Mouse (Mus musculus) CH12.LX (cell line): ENCODE measurements around the gene Ganc. TPM values are rescaled to one million over a fixed set of nuclear protein-coding genes. Genes with fewer than 3 reads are reported as not detected.

Experiments
- DNase-seq: peaks from one replicate; pipeline ENCODE4 v3.0.0-alpha.2; 2013; ENCODE audit errors: extremely low read depth
- H3K27ac ChIP-seq: 2 replicates; pipeline ENCODE4 v1.5.1; 2012; ENCODE audit warnings: low read depth, mild to moderate bottlenecking, control low read depth, moderate library complexity; ENCODE audit not compliant: insufficient read depth
- H3K27me3 ChIP-seq: replicated peaks from 2 replicates; pipeline ENCODE3; 2012; ENCODE audit warnings: inconsistent platforms
- H3K36me3 ChIP-seq, 2 experiments: replicated peaks in 1 of 2; 2 replicates each; pipeline versions ENCODE3 to v1.6.1; 2012; ENCODE audit warnings: inconsistent platforms in 1 of 2, low read length in 1 of 2, mild to moderate bottlenecking in 1 of 2, mixed read lengths in 1 of 2, moderate library complexity in 1 of 2; ENCODE audit not compliant: control insufficient read depth in 1 of 2, insufficient read depth in 1 of 2
- H3K4me1 ChIP-seq, 2 experiments: 2 replicates each; pipeline ENCODE4 v1.6.1; 2012; ENCODE audit warnings: inconsistent platforms in 1 of 2, moderate library complexity in 1 of 2; ENCODE audit not compliant: insufficient read depth in 2 of 2, control insufficient read depth in 1 of 2
- H3K4me2 ChIP-seq: 2 replicates; pipeline ENCODE4 v1.6.1; 2012; ENCODE audit warnings: low read depth, mild to moderate bottlenecking, control low read depth; ENCODE audit not compliant: poor library complexity, insufficient read depth, severe bottlenecking
- H3K4me3 ChIP-seq, 3 experiments: fragments of 150-350 bp in 1 of 3; sonication (generic) in 1 of 3; replicated peaks in 1 of 3; 2 replicates each; pipeline versions ENCODE3 to v1.5.1; 2011 to 2012; ENCODE audit warnings: low read depth in 2 of 3, low read length in 2 of 3, mild to moderate bottlenecking in 2 of 3, moderate library complexity in 2 of 3, control low read depth in 1 of 3, improper control_type of control experiment in 1 of 3, inconsistent platforms in 1 of 3, mixed read lengths in 1 of 3; ENCODE audit not compliant: poor library complexity in 1 of 3
- H3K79me2 ChIP-seq: replicated peaks from 2 replicates; pipeline ENCODE4 v1.6.1; 2012; ENCODE audit warnings: mild to moderate bottlenecking, moderate library complexity; ENCODE audit not compliant: control insufficient read depth, poor library complexity, insufficient read depth, severe bottlenecking; ENCODE audit errors: extremely low read depth
- H3K9ac ChIP-seq: 2 replicates; pipeline ENCODE4 v1.6.1; 2012; ENCODE audit warnings: low read depth, mild to moderate bottlenecking, control low read depth, moderate library complexity; ENCODE audit not compliant: insufficient read depth
- H3K9me3 ChIP-seq: replicated peaks from 2 replicates; pipeline ENCODE3; 2012; ENCODE audit warnings: low read length, inconsistent platforms, mixed read lengths
- BHLHE40 ChIP-seq: IDR thresholded peaks from 2 replicates; pipeline ENCODE4 v1.6.1; 2011; ENCODE audit warnings: mild to moderate bottlenecking, low read depth, low read length, improper control_type of control experiment
- CHD2 ChIP-seq: IDR thresholded peaks from 2 replicates; pipeline ENCODE4 v1.6.1; 2011; ENCODE audit warnings: low read length, improper control_type of control experiment
- ELF1 ChIP-seq: IDR thresholded peaks from 2 replicates; pipeline ENCODE4 v1.6.1; 2014; ENCODE audit warnings: low read depth, mild to moderate bottlenecking, inconsistent platforms, low read length, improper control_type of control experiment
- EP300 ChIP-seq: IDR thresholded peaks from 2 replicates; pipeline ENCODE4 v1.6.1; 2011; ENCODE audit warnings: low read length, improper control_type of control experiment
- ETS1 ChIP-seq: conservative IDR thresholded peaks from 2 replicates; pipeline ENCODE4 v1.6.1; 2012; ENCODE audit warnings: low read depth, mild to moderate bottlenecking, inconsistent platforms, low read length, improper control_type of control experiment, moderate library complexity
- GABPA ChIP-seq: IDR thresholded peaks from 2 replicates; pipeline ENCODE4 v1.6.1; 2012; ENCODE audit warnings: low read depth, low read length, improper control_type of control experiment, inconsistent platforms; ENCODE audit not compliant: insufficient replicate concordance
- IRF4 ChIP-seq: IDR thresholded peaks from 2 replicates; pipeline ENCODE4 v1.6.1; 2014; ENCODE audit warnings: low read depth, mild to moderate bottlenecking, inconsistent platforms, low read length, improper control_type of control experiment
- JUN ChIP-seq: IDR thresholded peaks from 2 replicates; pipeline ENCODE4 v1.6.1; 2011; ENCODE audit warnings: low read depth, mild to moderate bottlenecking, low read length, improper control_type of control experiment, moderate library complexity; ENCODE audit not compliant: insufficient read depth
- JUND ChIP-seq: conservative IDR thresholded peaks from 2 replicates; pipeline ENCODE4 v1.6.1; 2011; ENCODE audit warnings: low read depth, low read length, improper control_type of control experiment
- MAX ChIP-seq: IDR thresholded peaks from 2 replicates; pipeline ENCODE4 v1.6.1; 2011; ENCODE audit warnings: low read length, improper control_type of control experiment
- MEF2A ChIP-seq: IDR thresholded peaks from 2 replicates; pipeline ENCODE4 v1.6.1; 2014; ENCODE audit warnings: low read depth, mild to moderate bottlenecking, inconsistent platforms, low read length, improper control_type of control experiment, borderline replicate concordance
- MXI1 ChIP-seq: IDR thresholded peaks from 2 replicates; pipeline ENCODE4 v1.6.1; 2011; ENCODE audit warnings: mild to moderate bottlenecking, low read depth, low read length, improper control_type of control experiment
- MYC ChIP-seq: IDR thresholded peaks from 2 replicates; pipeline ENCODE4 v1.6.1; 2011; ENCODE audit warnings: low read depth, mild to moderate bottlenecking, improper control_type of control experiment, low read length
- NELFE ChIP-seq: IDR thresholded peaks from 2 replicates; pipeline ENCODE4 v1.6.1; 2011; ENCODE audit warnings: low read depth, low read length, improper control_type of control experiment
- NRF1 ChIP-seq: IDR thresholded peaks from 2 replicates; pipeline ENCODE4 v1.6.1; 2014; ENCODE audit warnings: low read depth, mild to moderate bottlenecking, inconsistent platforms, low read length, improper control_type of control experiment, moderate library complexity
- POLR2A ChIP-seq: IDR thresholded peaks from 2 replicates; pipeline ENCODE4 v1.6.1; 2011; ENCODE audit warnings: low read depth, mild to moderate bottlenecking, improper control_type of control experiment, low read length
- SMC3 ChIP-seq: IDR thresholded peaks from 2 replicates; pipeline ENCODE4 v1.6.1; 2011; ENCODE audit warnings: low read depth, low read length, improper control_type of control experiment
- TCF12 ChIP-seq: IDR thresholded peaks from 2 replicates; pipeline ENCODE4 v1.6.1; 2014; ENCODE audit warnings: low read depth, mild to moderate bottlenecking, inconsistent platforms, low read length, improper control_type of control experiment
- ZMIZ1 ChIP-seq: IDR thresholded peaks from 2 replicates; pipeline ENCODE4 v1.6.1; 2012; ENCODE audit warnings: low read depth, mild to moderate bottlenecking, inconsistent platforms, low read length, improper control_type of control experiment
- ZNF384 ChIP-seq: IDR thresholded peaks from 2 replicates; pipeline ENCODE4 v1.6.1; 2012; ENCODE audit warnings: low read depth, low read length, improper control_type of control experiment, inconsistent platforms
- dilution Hi-C: fragments of 300-500 bp; cut with MboI; formaldehyde crosslinking; loops from 2 replicates; pipeline ENCODE4 v1.14.3; 2020; ENCODE audit warnings: low sequenced_read_pairs; ENCODE audit not compliant: extremely low pct_unique_long_range_greater_than_20kb, extremely low pct_ligation_motif_present
- in situ Hi-C: fragments of 300-500 bp; cut with MboI; formaldehyde crosslinking; loops from 3 replicates; pipeline ENCODE4 v1.14.3; 2019; ENCODE audit warnings: low sequenced_read_pairs, low pct_ligation_motif_present, low pct_unique_long_range_greater_than_20kb, mixed read lengths
- polyA plus RNA-seq: library from polyadenylated mRNA; unstranded; fragments of >175 nt; gene quantifications from 2 replicates; pipeline ENCODE4 v1.2.1, GENCODE M21; 2012; ENCODE audit warnings: low read depth; ENCODE audit not compliant: insufficient read length
- total RNA-seq, 2 experiments: library from RNA; depleted of rRNA; stranded (reverse); fragments of 300-350 nt in 1 of 2; fragments of >200 nt in 1 of 2; gene quantifications; 2 replicates each; pipeline ENCODE4 v1.2.3; 2012 to 2014

The Ganc gene
- total and polyA plus RNA-seq, 3 experiments, result 7.0 to 9.6 (median 9.5) TPM

- in situ Hi-C loops, result no loop called here
- no peaks in the 10 kb centered on the region for H3K27me3 ChIP-seq
- no peak overlapping the region for H3K4me3 ChIP-seq
- no peaks in the 10 kb centered on the region for H3K4me1 ChIP-seq
- H3K36me3 ChIP-seq, result peaks cover 0 to 43% of the 10 kb centered on the region in 2 experiments
- no peak overlapping the region for H3K27ac ChIP-seq
- H3K9me3 ChIP-seq, result no peaks in the 10 kb centered on the region
- H3K9ac ChIP-seq, result no peak overlapping the region
- TF ChIP-seq ZNF384, result no peak
- no peak for TF ChIP-seq NRF1
- TF ChIP-seq MYC, result no peak
- no peak for TF ChIP-seq JUN
- TF ChIP-seq POLR2A, result no peak
- no peak for TF ChIP-seq MEF2A
- no peak for TF ChIP-seq JUND
- no peak for TF ChIP-seq ZMIZ1
- TF ChIP-seq MAX, result no peak
- no peak for TF ChIP-seq NELFE
- TF ChIP-seq IRF4, result no peak
- TF ChIP-seq ETS1, result no peak
- TF ChIP-seq CHD2, result no peak
- TF ChIP-seq MXI1, result no peak
- TF ChIP-seq EP300, result no peak
- TF ChIP-seq SMC3, result no peak
- no peak for TF ChIP-seq TCF12
- no peak for TF ChIP-seq ELF1
- H3K4me2 ChIP-seq, result no peak overlapping the region
- no peak for DNase-seq
- dilution Hi-C loops, result no loop called here
- H3K79me2 ChIP-seq, result no peaks in the 10 kb centered on the region
Observed at GRCm38 (mm10) chr2:120414738-120415414, 11.2 kb downstream of the Ganc start.

- Histone ChIP-seq H3K79me2 (no peaks in the 10 kb centered on the region), H3K9ac (no peak overlapping the region), H3K27me3 (no peaks in the 10 kb centered on the region), H3K36me3 (peaks cover 8 to 19% of the 10 kb centered on the region in 2 experiments), H3K4me3 (no peak overlapping the region), H3K27ac (no peak overlapping the region), H3K4me2 (no peak overlapping the region), H3K4me1 (no peaks in the 10 kb centered on the region), H3K9me3 (no peaks in the 10 kb centered on the region)
- no peak for DNase-seq
- dilution Hi-C loops (no loop called here), in situ Hi-C loops (no loop called here)
- TF ChIP-seq GABPA, result no peak
- no peak for TF ChIP-seq MYC
- no peak for TF ChIP-seq MEF2A
- no peak for TF ChIP-seq BHLHE40
- TF ChIP-seq JUN, result no peak
Observed at GRCm38 (mm10) chr2:120424386-120424785, 20.7 kb downstream of the Ganc start.
